Mouse (Mus musculus) kidney, embryonic 16.5 days (tissue): ENCODE measurements around the gene Myo10. TPM values are rescaled to one million over a fixed set of nuclear protein-coding genes. Genes with fewer than 3 reads are reported as not detected.

Source experiments
- ATAC-seq: fragments of 200-750 bp; cut with Nextera tagmentation; 2 replicates; pipeline ENCODE4 v1.8.0; 2017; ENCODE audit warnings: moderate TSS enrichment; ENCODE audit not compliant: low FRiP score, low TSS enrichment
- H3K27ac ChIP-seq: fragments of 300-500 bp; sonication (generic); 2 replicates; pipeline ENCODE4 v1.5.1; 2014; ENCODE audit warnings: low read length
- H3K27me3 ChIP-seq: fragments of 300-500 bp; sonication (generic); 2 replicates; pipeline ENCODE4 v1.6.1; 2014; ENCODE audit warnings: low read length, control low read depth, mixed read lengths; ENCODE audit not compliant: insufficient read depth
- H3K36me3 ChIP-seq: fragments of 300-500 bp; sonication (generic); 2 replicates; pipeline ENCODE4 v1.6.1; 2014; ENCODE audit warnings: low read length, control low read depth, mixed read lengths; ENCODE audit not compliant: insufficient read depth
- H3K4me1 ChIP-seq: fragments of 300-500 bp; sonication (generic); 2 replicates; pipeline ENCODE4 v1.6.1; 2014; ENCODE audit warnings: low read length, control low read depth, mixed read lengths; ENCODE audit not compliant: insufficient read depth
- H3K4me2 ChIP-seq: fragments of 300-500 bp; sonication (generic); replicated peaks from 2 replicates; pipeline ENCODE4 v1.6.1; 2014; ENCODE audit warnings: low read depth, low read length
- H3K4me3 ChIP-seq: fragments of 300-500 bp; sonication (generic); 2 replicates; pipeline ENCODE4 v1.5.1; 2014; ENCODE audit warnings: mild to moderate bottlenecking, low read length
- H3K9ac ChIP-seq: fragments of 300-500 bp; sonication (generic); replicated peaks from 2 replicates; pipeline ENCODE4 v1.6.1; 2014; ENCODE audit warnings: low read length
- H3K9me3 ChIP-seq: fragments of 300-500 bp; sonication (generic); 2 replicates; pipeline ENCODE4 v1.6.1; 2016; ENCODE audit warnings: low read length, control low read depth
- WGBS: fragments of 180-500 bp; shearing (Covaris S2); extraction: QIAGEN DNeasy Blood & Tissue Kit; methylation state at CpG from one replicate; pipeline ENCODE4 v1.1.7; 2014; 5-methylcytosine and 5-hydroxymethylcytosine counted together
- polyA plus RNA-seq: library from polyadenylated mRNA; unstranded; fragments of >200 nt; fragmentation: Nextera tagmentation; extraction: Ambion mirVana; gene quantifications from 2 replicates; pipeline ENCODE4 v1.2.1, GENCODE M21; 2015

Gene Myo10
- polyA plus RNA-seq, 1 experiment from 2014 or later = 33.2 TPM

DNA sequence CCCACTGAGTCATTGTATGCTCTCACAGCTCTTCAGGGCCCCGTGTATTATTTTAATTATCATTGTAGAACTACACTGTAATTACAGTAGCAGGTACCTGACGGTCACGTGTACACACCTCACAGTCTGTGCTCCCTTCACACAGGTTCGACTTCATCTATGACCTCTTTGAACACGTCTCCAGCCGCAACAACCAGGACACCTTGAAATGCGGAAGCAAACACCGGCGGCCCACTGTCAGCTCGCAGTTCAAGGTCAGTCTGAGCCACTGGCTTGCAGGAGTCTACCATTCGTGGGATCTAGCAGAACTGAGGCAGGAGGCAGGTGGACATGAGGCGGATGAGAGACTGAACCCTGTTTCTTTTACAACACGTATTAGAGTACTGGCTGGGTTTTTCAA is 119.9 kb downstream of the Myo10 start:
- no peak overlapping the region for H3K4me2 ChIP-seq
- H3K4me1 ChIP-seq = no peaks in the 10 kb centered on the region
- no peaks in the 10 kb centered on the region for H3K27me3 ChIP-seq
- peaks cover 60% of the 10 kb centered on the region for H3K36me3 ChIP-seq
- H3K9ac ChIP-seq = no peak overlapping the region
- H3K9me3 ChIP-seq = no peaks in the 10 kb centered on the region
- no peak overlapping the region for H3K27ac ChIP-seq
- 89% methylated on average over 13 of the region's 13 CpGs for WGBS
- ATAC-seq = no peak
- H3K4me3 ChIP-seq = no peak overlapping the region

GRCm38 (mm10) chr15:25751510-25751909 is 129.2 kb downstream of the Myo10 start:
- Histone ChIP-seq H3K27ac (no peak overlapping the region), H3K36me3 (peaks cover 20% of the 10 kb centered on the region; the same call in 1 of the 2 replicates), H3K27me3 (no peaks in the 10 kb centered on the region), H3K4me3 (no peak overlapping the region), H3K9ac (no peak overlapping the region), H3K4me1 (no peaks in the 10 kb centered on the region), H3K9me3 (no peaks in the 10 kb centered on the region), H3K4me2 (no peak overlapping the region)
- ATAC-seq = peak; percentile 36; the same call in 1 of the 2 replicates
- WGBS = 51% methylated on average over 11 of the region's 11 CpGs

GRCm38 (mm10) chr15:25752597-25752996 is 130.3 kb downstream of the Myo10 start:
- 78% methylated on average over 1 of the region's 1 CpGs for WGBS
- Histone ChIP-seq H3K9me3 (no peaks in the 10 kb centered on the region), H3K27ac (no peak overlapping the region), H3K4me2 (no peak overlapping the region), H3K9ac (no peak overlapping the region), H3K27me3 (no peaks in the 10 kb centered on the region), H3K4me3 (no peak overlapping the region), H3K36me3 (peaks cover 18% of the 10 kb centered on the region; the same call in 1 of the 2 replicates), H3K4me1 (no peaks in the 10 kb centered on the region)
- ATAC-seq = no peak

- no peaks in the 10 kb centered on the region for H3K27me3 ChIP-seq
- no peak overlapping the region for H3K27ac ChIP-seq
- no peak overlapping the region for H3K4me2 ChIP-seq
- no peaks in the 10 kb centered on the region for H3K4me1 ChIP-seq
- no peak overlapping the region for H3K9ac ChIP-seq
- no peaks in the 10 kb centered on the region for H3K9me3 ChIP-seq
- no peak for ATAC-seq
- no peak overlapping the region for H3K4me3 ChIP-seq
- WGBS = 54% methylated on average over 9 of the region's 9 CpGs
- peaks cover 17% of the 10 kb centered on the region; the same call in 1 of the 2 replicates for H3K36me3 ChIP-seq
Observed at GRCm38 (mm10) chr15:25753003-25753402, 130.7 kb downstream of the Myo10 start.

GRCm38 (mm10) chr15:25753878-25754277 is 131.6 kb downstream of the Myo10 start:
- no peak overlapping the region for H3K27ac ChIP-seq
- H3K9me3 ChIP-seq = no peaks in the 10 kb centered on the region
- H3K4me3 ChIP-seq = no peak overlapping the region
- no peak overlapping the region for H3K9ac ChIP-seq
- no peak overlapping the region for H3K4me2 ChIP-seq
- no peaks in the 10 kb centered on the region for H3K27me3 ChIP-seq
- ATAC-seq = no peak
- H3K4me1 ChIP-seq = no peaks in the 10 kb centered on the region
- peaks cover 16% of the 10 kb centered on the region; the same call in 1 of the 2 replicates for H3K36me3 ChIP-seq

DNA sequence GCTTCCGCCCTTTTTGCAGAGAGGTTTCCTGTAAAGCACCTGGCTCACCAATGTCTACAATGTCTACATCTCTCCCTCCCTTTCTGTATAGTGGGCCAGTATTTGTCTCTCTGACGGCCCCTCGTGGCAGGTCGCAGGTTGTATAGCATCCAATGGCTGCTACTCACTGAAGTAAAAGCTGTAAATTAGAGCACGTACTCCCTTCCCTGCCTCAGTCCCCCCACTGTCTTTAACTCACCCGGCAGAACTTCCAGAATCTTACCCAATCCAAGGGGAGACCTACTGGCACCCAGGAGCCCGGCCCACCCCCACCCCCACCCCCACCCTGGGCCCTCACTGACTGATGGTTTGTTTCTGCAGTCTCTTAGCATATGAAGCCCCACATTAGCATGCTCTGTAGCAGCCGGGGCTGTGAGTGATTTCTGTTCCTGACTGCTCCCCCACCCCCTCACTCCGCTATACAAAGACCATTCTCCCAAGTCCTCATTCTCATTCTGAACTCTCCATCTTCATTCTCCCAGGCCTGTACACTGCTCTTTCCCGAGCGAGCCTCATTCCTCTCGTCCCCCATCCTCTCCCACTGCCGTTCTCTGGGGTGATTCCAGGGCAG is 132.1 kb downstream of the Myo10 start:
- no peaks in the 10 kb centered on the region for H3K27me3 ChIP-seq
- WGBS = 45% methylated on average over 12 of the region's 13 CpGs
- H3K36me3 ChIP-seq = peaks cover 19% of the 10 kb centered on the region; the same call in 1 of the 2 replicates
- no peak overlapping the region for H3K4me2 ChIP-seq
- no peak overlapping the region for H3K4me3 ChIP-seq
- H3K4me1 ChIP-seq = no peaks in the 10 kb centered on the region
- ATAC-seq = no peak
- no peak overlapping the region for H3K9ac ChIP-seq
- H3K9me3 ChIP-seq = no peaks in the 10 kb centered on the region
- H3K27ac ChIP-seq = no peak overlapping the region

- no peaks in the 10 kb centered on the region for H3K9me3 ChIP-seq
- peaks cover 9% of the 10 kb centered on the region for H3K4me1 ChIP-seq
- no peak for ATAC-seq
- no peak overlapping the region for H3K27ac ChIP-seq
- no peak overlapping the region for H3K4me3 ChIP-seq
- no peak overlapping the region for H3K4me2 ChIP-seq
- no peak overlapping the region for H3K9ac ChIP-seq
- no peaks in the 10 kb centered on the region for H3K27me3 ChIP-seq
- H3K36me3 ChIP-seq = peaks cover 20% of the 10 kb centered on the region; the same call in 1 of the 2 replicates
- 70% methylated on average over 6 of the region's 6 CpGs for WGBS
Observed at GRCm38 (mm10) chr15:25755536-25755935, 133.2 kb downstream of the Myo10 start.

DNA sequence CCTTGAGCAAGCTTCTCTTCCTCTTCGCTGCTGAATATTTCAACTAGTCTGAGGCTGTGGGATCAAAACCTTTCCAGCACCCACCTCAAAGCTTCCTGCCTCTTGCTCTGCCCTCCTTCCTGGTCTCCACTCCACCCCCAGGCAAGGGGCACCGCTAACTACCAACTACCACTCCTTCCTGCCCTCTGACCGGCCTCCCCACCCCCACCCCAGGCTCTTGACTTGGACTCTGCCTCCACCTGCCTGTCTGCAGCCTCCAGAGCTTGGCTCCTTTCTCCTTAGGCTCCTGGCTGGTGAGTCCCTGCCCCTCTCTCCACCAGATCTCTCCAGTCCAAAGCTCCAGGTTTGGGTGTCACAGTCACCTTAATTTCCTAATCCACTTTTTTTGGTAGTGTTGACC is 133.7 kb downstream of the Myo10 start:
- H3K4me3 ChIP-seq = no peak overlapping the region
- H3K4me1 ChIP-seq = peaks cover 9% of the 10 kb centered on the region
- H3K27me3 ChIP-seq = no peaks in the 10 kb centered on the region
- WGBS = 52% methylated on average over 3 of the region's 3 CpGs
- H3K4me2 ChIP-seq = no peak overlapping the region
- no peak overlapping the region for H3K27ac ChIP-seq
- H3K36me3 ChIP-seq = peaks cover 16% of the 10 kb centered on the region; the same call in 1 of the 2 replicates
- no peaks in the 10 kb centered on the region for H3K9me3 ChIP-seq
- ATAC-seq = no peak
- no peak overlapping the region for H3K9ac ChIP-seq

GRCm38 (mm10) chr15:25758037-25758436 is 135.7 kb downstream of the Myo10 start:
- Histone ChIP-seq H3K4me2 (no peak overlapping the region), H3K9ac (no peak overlapping the region)

GRCm38 (mm10) chr15:25758500-25759086 is 136.3 kb downstream of the Myo10 start:
- Histone ChIP-seq H3K4me2 (peak overlapping the region; percentile 7), H3K9ac (peak overlapping the region; percentile 4), H3K36me3 (peaks cover 25% of the 10 kb centered on the region; the same call in 1 of the 2 replicates), H3K27ac (peak overlapping the region; percentile 81), H3K27me3 (no peaks in the 10 kb centered on the region), H3K4me1 (peaks cover 14% of the 10 kb centered on the region), H3K4me3 (peak overlapping the region; percentile 13; the same call in 1 of the 2 replicates), H3K9me3 (no peaks in the 10 kb centered on the region)
- WGBS = 71% methylated on average over 15 of the region's 15 CpGs
- peak; percentile 88 for ATAC-seq

More at GRCm38 (mm10) chr15:25758037-25758436, 135.7 kb downstream of the Myo10 start:
- no peak for ATAC-seq
- Histone ChIP-seq H3K27me3 (no peaks in the 10 kb centered on the region), H3K27ac (peak overlapping the region; percentile 9; the same call in 1 of the 2 replicates), H3K4me1 (peaks cover 14% of the 10 kb centered on the region), H3K36me3 (peaks cover 20% of the 10 kb centered on the region; the same call in 1 of the 2 replicates), H3K9me3 (no peaks in the 10 kb centered on the region), H3K4me3 (no peak overlapping the region)
- 65% methylated on average over 10 of the region's 10 CpGs for WGBS
